Mouse (Mus musculus) embryonic facial prominence, embryonic 12.5 days (tissue): ENCODE results near the gene Rbms3. TPM values are rescaled to one million over a fixed set of nuclear protein-coding genes. Genes with fewer than 3 reads are reported as not detected.

Experiments used
- ATAC-seq: fragments of 200-750 bp; cut with Nextera tagmentation; 2 replicates; pipeline ENCODE4 v1.8.0; 2017; ENCODE audit not compliant: insufficient number of reproducible peaks, insufficient read depth, low FRiP score, low TSS enrichment
- H3K27ac ChIP-seq: fragments of 300-500 bp; sonication (generic); 2 replicates; pipeline ENCODE4 v1.5.1; 2016; ENCODE audit warnings: mild to moderate bottlenecking
- H3K27me3 ChIP-seq: fragments of 300-500 bp; sonication (generic); 2 replicates; pipeline ENCODE4 v1.6.1; 2016; ENCODE audit warnings: mild to moderate bottlenecking, moderate library complexity
- H3K36me3 ChIP-seq: fragments of 300-500 bp; sonication (generic); 2 replicates; pipeline ENCODE4 v1.6.1; 2016; ENCODE audit warnings: mild to moderate bottlenecking
- H3K4me1 ChIP-seq: fragments of 300-500 bp; sonication (generic); 2 replicates; pipeline ENCODE4 v1.6.1; 2016
- H3K4me2 ChIP-seq: fragments of 300-500 bp; sonication (generic); replicated peaks from 2 replicates; pipeline ENCODE4 v1.6.1; 2016; ENCODE audit warnings: mild to moderate bottlenecking, moderate library complexity
- H3K4me3 ChIP-seq: fragments of 300-500 bp; sonication (generic); 2 replicates; pipeline ENCODE4 v1.5.1; 2016; ENCODE audit warnings: mild to moderate bottlenecking
- H3K9ac ChIP-seq: fragments of 300-500 bp; sonication (generic); 2 replicates; pipeline ENCODE4 v1.6.1; 2016; ENCODE audit warnings: mild to moderate bottlenecking, moderate library complexity
- H3K9me3 ChIP-seq: fragments of 300-500 bp; sonication (generic); 2 replicates; pipeline ENCODE4 v1.6.1; 2016; ENCODE audit warnings: mild to moderate bottlenecking, moderate library complexity
- WGBS: fragments of 180-500 bp; shearing (Covaris S2); methylation state at CpG from one replicate; pipeline ENCODE4 v1.1.7; 2016; 5-methylcytosine and 5-hydroxymethylcytosine counted together
- polyA plus RNA-seq: library from polyadenylated mRNA; unstranded; fragments of >200 nt; fragmentation: Nextera tagmentation; extraction: Ambion mirVana; gene quantifications from 2 replicates; pipeline ENCODE4 v1.2.1, GENCODE M21; 2016

Gene Rbms3
- polyA plus RNA-seq, 1 experiment from 2014 or later = 94.1 TPM

DNA sequence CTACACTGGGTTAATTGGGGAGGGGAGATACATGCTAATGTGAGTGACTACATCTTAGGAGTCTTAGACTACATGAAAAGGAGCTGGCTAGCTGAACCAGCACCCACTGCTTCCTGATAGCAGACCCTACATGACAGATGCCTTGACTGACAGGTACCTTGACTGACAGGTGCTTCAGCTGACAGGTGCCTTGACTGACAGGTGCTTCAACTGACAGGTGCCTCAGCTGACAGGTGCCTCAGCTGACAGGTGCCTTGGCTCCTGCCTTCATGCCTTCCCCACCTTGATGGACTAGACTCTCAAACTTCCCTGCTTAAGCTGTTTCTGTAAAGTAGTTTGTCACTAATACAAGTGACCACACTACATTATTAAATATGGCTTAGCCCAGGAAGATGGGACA is 232.6 kb downstream of the Rbms3 start:
- Histone ChIP-seq H3K36me3 (no peaks in the 10 kb centered on the region), H3K27ac (no peak overlapping the region), H3K27me3 (no peaks in the 10 kb centered on the region), H3K9ac (no peak overlapping the region), H3K4me3 (no peak overlapping the region), H3K9me3 (no peaks in the 10 kb centered on the region), H3K4me1 (peaks cover 14% of the 10 kb centered on the region; the same call in 1 of the 2 replicates), H3K4me2 (no peak overlapping the region)
- ATAC-seq = no peak

GRCm38 (mm10) chr9:117396586-117396985 is 233.1 kb downstream of the Rbms3 start:
- WGBS = 56% methylated on average over 8 of the region's 8 CpGs
- Histone ChIP-seq H3K36me3 (no peaks in the 10 kb centered on the region), H3K4me3 (no peak overlapping the region), H3K4me1 (peaks cover 14% of the 10 kb centered on the region; the same call in 1 of the 2 replicates), H3K4me2 (no peak overlapping the region), H3K27ac (no peak overlapping the region), H3K9ac (no peak overlapping the region), H3K27me3 (no peaks in the 10 kb centered on the region), H3K9me3 (no peaks in the 10 kb centered on the region)
- ATAC-seq = no peak

GRCm38 (mm10) chr9:117393626-117394525 is 235.8 kb downstream of the Rbms3 start:
- Histone ChIP-seq H3K4me2 (no peak overlapping the region), H3K27ac (peak overlapping the region; percentile 52; the same call in 1 of the 2 replicates), H3K4me3 (no peak overlapping the region), H3K9me3 (no peaks in the 10 kb centered on the region), H3K4me1 (peaks cover 6% of the 10 kb centered on the region; the same call in 1 of the 2 replicates), H3K36me3 (no peaks in the 10 kb centered on the region), H3K9ac (no peak overlapping the region), H3K27me3 (no peaks in the 10 kb centered on the region)
- peak; percentile 64; the same call in 1 of the 2 replicates for ATAC-seq
- 50% methylated on average over 18 of the region's 18 CpGs for WGBS

GRCm38 (mm10) chr9:117388024-117388423 is 241.7 kb downstream of the Rbms3 start:
- Histone ChIP-seq H3K9me3 (no peaks in the 10 kb centered on the region), H3K4me3 (no peak overlapping the region), H3K4me2 (no peak overlapping the region), H3K27me3 (no peaks in the 10 kb centered on the region), H3K9ac (no peak overlapping the region), H3K4me1 (0 out of 2 replicates have a peak, but pooled peaks cover 6% of the 10 kb centered on the region), H3K36me3 (no peaks in the 10 kb centered on the region), H3K27ac (no peak overlapping the region)
- 83% methylated on average over 9 of the region's 9 CpGs for WGBS
- ATAC-seq = no peak

- Histone ChIP-seq H3K4me2 (no peak overlapping the region), H3K4me1 (peaks cover 39% of the 10 kb centered on the region), H3K9ac (no peak overlapping the region), H3K36me3 (no peaks in the 10 kb centered on the region), H3K4me3 (no peak overlapping the region), H3K27ac (peak overlapping the region; percentile 38; the same call in 1 of the 2 replicates), H3K9me3 (no peaks in the 10 kb centered on the region), H3K27me3 (no peaks in the 10 kb centered on the region)
- ATAC-seq = no peak
- WGBS = 60% methylated on average over 5 of the region's 5 CpGs
These were observed 248.8 kb downstream of the Rbms3 start for GRCm38 (mm10) chr9:117380876-117381275.

GRCm38 (mm10) chr9:117380076-117380475 is 249.6 kb downstream of the Rbms3 start:
- Histone ChIP-seq H3K27me3 (no peaks in the 10 kb centered on the region), H3K27ac (peak overlapping the region; percentile 38), H3K36me3 (no peaks in the 10 kb centered on the region), H3K4me1 (peaks cover 39% of the 10 kb centered on the region), H3K9ac (no peak overlapping the region), H3K4me3 (no peak overlapping the region), H3K9me3 (no peaks in the 10 kb centered on the region), H3K4me2 (0 out of 2 replicates have a peak overlapping the region, but pooled peaks have one; percentile 3)
- peak; percentile 50; the same call in 1 of the 2 replicates for ATAC-seq
- WGBS = 6% methylated on average over 5 of the region's 5 CpGs

- H3K9ac ChIP-seq = no peak overlapping the region
- peaks cover 39% of the 10 kb centered on the region for H3K4me1 ChIP-seq
- H3K27me3 ChIP-seq = no peaks in the 10 kb centered on the region
- H3K4me3 ChIP-seq = no peak overlapping the region
- peak overlapping the region; percentile 3; the same call in 1 of the 2 replicates for H3K4me2 ChIP-seq
- no peaks in the 10 kb centered on the region for H3K36me3 ChIP-seq
- H3K9me3 ChIP-seq = no peaks in the 10 kb centered on the region
- ATAC-seq = no peak; the same call in 1 of the 2 replicates
- H3K27ac ChIP-seq = peak overlapping the region; percentile 70
- WGBS = 32% methylated on average over 16 of the region's 16 CpGs
These were observed 250.2 kb downstream of the Rbms3 start for GRCm38 (mm10) chr9:117379448-117379983.

DNA sequence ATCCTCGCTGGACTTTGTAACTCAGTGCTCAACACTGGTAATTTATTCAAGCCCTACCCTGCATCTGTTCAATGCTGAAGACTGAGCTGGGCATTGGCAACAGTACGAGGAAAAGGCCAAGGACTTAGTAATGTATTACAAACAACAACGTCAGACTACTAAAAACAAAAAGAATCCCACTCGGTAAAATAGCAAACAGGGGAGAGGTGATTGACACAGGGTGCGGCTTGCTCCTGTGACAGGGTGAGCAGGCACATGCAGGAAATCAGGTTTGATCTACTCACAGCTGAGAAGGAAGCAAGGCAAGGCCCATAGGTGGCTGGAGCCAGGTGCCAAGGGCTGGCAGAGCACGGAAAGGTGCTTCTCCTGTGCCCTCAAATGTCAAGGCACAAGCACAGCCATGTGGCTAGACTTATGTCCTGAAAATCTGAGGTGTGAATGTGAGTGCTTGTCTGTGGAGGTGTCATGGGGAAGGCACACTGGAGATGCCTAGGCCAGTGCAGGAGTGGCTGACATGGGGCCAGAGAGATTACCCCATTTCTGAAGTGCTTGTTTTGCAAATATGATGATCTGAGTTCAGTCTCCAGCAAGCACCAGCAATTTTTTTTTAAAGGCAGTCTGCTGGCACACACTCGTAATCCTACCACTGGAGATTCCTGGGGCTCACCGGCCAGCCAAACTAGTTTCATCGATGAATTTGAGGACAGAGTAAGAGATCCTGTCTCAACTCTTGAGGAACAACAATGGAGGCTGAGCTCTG is 251.4 kb downstream of the Rbms3 start:
- Histone ChIP-seq H3K36me3 (no peaks in the 10 kb centered on the region), H3K4me2 (no peak overlapping the region), H3K9me3 (no peaks in the 10 kb centered on the region), H3K4me3 (no peak overlapping the region), H3K27me3 (no peaks in the 10 kb centered on the region), H3K9ac (no peak overlapping the region), H3K27ac (0 out of 2 replicates have a peak overlapping the region, but pooled peaks have one; percentile 17), H3K4me1 (peaks cover 35% of the 10 kb centered on the region)
- no peak for ATAC-seq
- WGBS = 62% methylated on average over 9 of the region's 9 CpGs

GRCm38 (mm10) chr9:117375776-117376175 is 253.9 kb downstream of the Rbms3 start:
- Histone ChIP-seq H3K27ac (no peak overlapping the region), H3K36me3 (no peaks in the 10 kb centered on the region), H3K9me3 (no peaks in the 10 kb centered on the region), H3K4me3 (no peak overlapping the region), H3K4me2 (no peak overlapping the region), H3K4me1 (peaks cover 24% of the 10 kb centered on the region), H3K9ac (no peak overlapping the region), H3K27me3 (no peaks in the 10 kb centered on the region)
- no peak for ATAC-seq
- WGBS = 84% methylated on average over 3 of the region's 3 CpGs

DNA sequence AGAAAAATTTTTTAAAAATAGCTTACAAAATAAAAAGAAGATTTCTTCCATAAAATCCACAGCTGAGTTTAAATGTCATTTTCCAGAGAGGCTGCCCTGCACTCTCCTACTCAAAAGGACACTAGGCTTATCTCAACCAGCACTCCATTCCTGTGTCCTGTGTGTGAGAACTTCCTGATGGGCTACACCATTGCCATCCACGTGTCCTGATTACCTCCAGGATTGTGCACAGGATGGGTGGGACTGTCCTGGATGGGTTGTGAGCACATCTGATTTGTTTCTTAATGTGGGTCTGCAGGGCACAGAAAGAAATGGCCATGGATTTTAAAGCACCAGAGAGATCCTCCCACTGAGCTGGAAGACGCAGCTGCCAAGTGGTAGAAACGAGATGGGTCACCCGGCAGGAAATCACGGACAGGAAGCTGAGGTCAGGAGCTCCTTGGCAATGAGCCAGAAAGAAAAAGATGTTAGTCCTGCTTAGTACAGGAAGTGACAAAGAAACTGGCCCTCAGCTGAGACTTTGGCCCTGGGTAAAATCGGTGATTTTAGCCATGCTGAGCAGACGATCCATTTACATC is 256.5 kb downstream of the Rbms3 start:
- H3K9me3 ChIP-seq = no peaks in the 10 kb centered on the region
- ATAC-seq = no peak
- no peak overlapping the region for H3K4me2 ChIP-seq
- WGBS = 41% methylated on average over 7 of the region's 7 CpGs
- no peak overlapping the region for H3K9ac ChIP-seq
- peaks cover 4% of the 10 kb centered on the region; the same call in 1 of the 2 replicates for H3K4me1 ChIP-seq
- no peak overlapping the region for H3K27ac ChIP-seq
- no peak overlapping the region for H3K4me3 ChIP-seq
- no peaks in the 10 kb centered on the region for H3K27me3 ChIP-seq
- no peaks in the 10 kb centered on the region for H3K36me3 ChIP-seq

DNA sequence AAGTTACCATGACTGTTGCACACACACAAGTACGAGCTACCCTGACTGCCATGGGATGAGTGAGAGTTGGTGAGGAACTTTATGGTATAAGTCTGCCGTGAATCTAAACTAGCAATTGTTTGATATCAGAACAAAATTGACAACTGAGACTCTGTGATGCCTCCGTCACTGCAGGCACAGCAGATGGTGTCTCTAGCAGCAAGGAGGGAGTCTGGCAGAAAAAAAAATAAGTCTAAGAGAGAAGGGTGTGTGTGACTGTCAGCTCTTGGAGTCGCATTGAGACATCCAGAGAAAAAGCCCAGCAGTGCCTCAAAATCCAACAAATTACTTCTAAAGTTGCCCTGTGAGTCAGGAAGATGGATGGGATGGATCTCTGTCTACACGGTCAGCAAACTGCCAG is 257.7 kb downstream of the Rbms3 start:
- H3K4me2 ChIP-seq = no peak overlapping the region
- H3K36me3 ChIP-seq = no peaks in the 10 kb centered on the region
- H3K9me3 ChIP-seq = no peaks in the 10 kb centered on the region
- WGBS = 88% methylated on average over 5 of the region's 5 CpGs
- H3K4me3 ChIP-seq = no peak overlapping the region
- no peaks in the 10 kb centered on the region; the same call in 1 of the 2 replicates for H3K4me1 ChIP-seq
- H3K27ac ChIP-seq = no peak overlapping the region
- ATAC-seq = no peak
- H3K9ac ChIP-seq = no peak overlapping the region
- H3K27me3 ChIP-seq = no peaks in the 10 kb centered on the region
